Mouse (Mus musculus) bone marrow, adult 2 months (tissue): ENCODE results near the gene Tub.

Experiments used
- CTCF ChIP-seq: fragments of 200-500 bp; IDR thresholded peaks from 2 replicates; pipeline ENCODE4 v1.5.1; 2011; ENCODE audit warnings: low read length, control low read depth; ENCODE audit not compliant: control insufficient read depth, insufficient read depth
- POLR2A ChIP-seq: fragments of 200-500 bp; IDR thresholded peaks from 2 replicates; pipeline ENCODE4 v1.6.1; 2011; ENCODE audit warnings: low read depth, mild to moderate bottlenecking, control low read depth, low read length, borderline replicate concordance; ENCODE audit not compliant: control insufficient read depth

- TF ChIP-seq POLR2A = no peak
- no peak for TF ChIP-seq CTCF
These were observed 133.7 kb downstream of the Tub start for GRCm38 (mm10) chr7:109083813-109084184.
